8 mouse cellular contexts compared by ENCODE assay signal in genomic region chr8:45332685-45333409, GRCm38 (mm10). TPM values are rescaled to one million over a fixed set of nuclear protein-coding genes. Genes with fewer than 3 reads are reported as not detected.
DNase-seq lines count a peak whose midpoint lies in the region; ATAC-seq and TF ChIP-seq lines count a peak whose summit lies in the region.

Cyp4v3 (minus strand) TSS chr8:45333216.

- DNase-seq in ZHBTc4 (ENCODE audit: low read depth, low spot score) (peak; percentile 84), MN1 (ENCODE audit: low spot score) (no peak)
- DNase-seq in embryo, embryonic 10 days (ENCODE audit: low spot score) = peak; percentile 69
- peak; percentile 35 to 61 for DNase-seq in gastrocnemius, postnatal 4 days (ENCODE audit: low spot score in 2 of 2)
- DNase-seq in limb, embryonic 11.5 days (ENCODE audit: low spot score) = peak; percentile 77

- H3K4me2 ChIP-seq in intestine, embryonic 15.5 days (replicated peaks) = peak within 1 kb of the TSS; percentile 93
- H3K4me2 ChIP-seq in limb, embryonic 11.5 days (ENCODE audit: low read depth, severe bottlenecking) = peak within 1 kb of the TSS; percentile 80
- H3K4me2 ChIP-seq in midbrain, embryonic 12.5 days (replicated peaks) = peak within 1 kb of the TSS; percentile 89

- peak; percentile 95 for TF ChIP-seq POLR2A in small intestine, adult 2 months (IDR thresholded peaks at IDR 0.05; ENCODE audit: low read depth, low read length)

- no peaks in the 10 kb centered on the region for H3K27me3 ChIP-seq in intestine, embryonic 15.5 days (replicated peaks)
- H3K27me3 ChIP-seq in limb, embryonic 11.5 days (ENCODE audit: control insufficient read depth, insufficient read depth, low read length) = no peaks in the 10 kb centered on the region
- H3K27me3 ChIP-seq in midbrain, embryonic 12.5 days = peaks cover 18% of the 10 kb centered on the region
- H3K27me3 ChIP-seq in small intestine, adult 2 months (ENCODE audit: control insufficient read depth, insufficient read depth, low read length) = no peaks in the 10 kb centered on the region

- peak; percentile 93 for ATAC-seq in intestine, embryonic 15.5 days
- peak; percentile 78; the same call in 1 of the 2 replicates for ATAC-seq in limb, embryonic 11.5 days (ENCODE audit: insufficient number of reproducible peaks, low FRiP score, low TSS enrichment, low read depth)
- ATAC-seq in midbrain, embryonic 12.5 days (ENCODE audit: low FRiP score, low read depth) = peak; percentile 79

- H3K9me3 ChIP-seq in intestine, embryonic 15.5 days = no peaks in the 10 kb centered on the region
- no peaks in the 10 kb centered on the region for H3K9me3 ChIP-seq in limb, embryonic 11.5 days (ENCODE audit: control insufficient read depth, low read length)
- H3K9me3 ChIP-seq in midbrain, embryonic 12.5 days = no peaks in the 10 kb centered on the region

- H3K4me3 ChIP-seq in intestine, embryonic 15.5 days (replicated peaks) = peak within 1 kb of the TSS; percentile 58
- H3K4me3 ChIP-seq in limb, embryonic 11.5 days (ENCODE audit: low read depth, low read length) = peak within 1 kb of the TSS; percentile 59
- peak within 1 kb of the TSS; percentile 56 for H3K4me3 ChIP-seq in midbrain, embryonic 12.5 days
- H3K4me3 ChIP-seq in small intestine, adult 2 months (ENCODE audit: low read depth, low read length) = peak within 1 kb of the TSS; percentile 77

- no peaks in the 10 kb centered on the region for H3K36me3 ChIP-seq in intestine, embryonic 15.5 days
- no peaks in the 10 kb centered on the region for H3K36me3 ChIP-seq in limb, embryonic 11.5 days (ENCODE audit: control insufficient read depth, insufficient read depth, low read length)
- no peaks in the 10 kb centered on the region for H3K36me3 ChIP-seq in midbrain, embryonic 12.5 days
- peaks cover 1% of the 10 kb centered on the region; the same call in 1 of the 2 replicates for H3K36me3 ChIP-seq in small intestine, adult 2 months (ENCODE audit: control insufficient read depth, insufficient read depth, low read length)

- H3K27ac ChIP-seq in intestine, embryonic 15.5 days = no peak within 1 kb of the TSS
- no peak within 1 kb of the TSS for H3K27ac ChIP-seq in limb, embryonic 11.5 days (replicated peaks; ENCODE audit: low read depth, low read length)
- H3K27ac ChIP-seq in midbrain, embryonic 12.5 days (replicated peaks) = no peak within 1 kb of the TSS
- peak within 1 kb of the TSS; percentile 89 for H3K27ac ChIP-seq in small intestine, adult 2 months (ENCODE audit: insufficient read depth, low read depth, low read length)

- WGBS in intestine, embryonic 15.5 days = 1% methylated on average over 42 of the region's 44 CpGs
- under 1% methylated on average over 44 of the region's 44 CpGs for WGBS in limb, embryonic 11.5 days
- WGBS in midbrain, embryonic 12.5 days = under 1% methylated on average over 44 of the region's 44 CpGs
- under 1% methylated on average over 44 of the region's 44 CpGs for WGBS in small intestine, adult 2 months

- peak within 1 kb of the TSS; percentile 49 for H3K9ac ChIP-seq in intestine, embryonic 15.5 days
- peak within 1 kb of the TSS; percentile 63 for H3K9ac ChIP-seq in limb, embryonic 11.5 days (ENCODE audit: low read length)
- peak within 1 kb of the TSS; percentile 54 for H3K9ac ChIP-seq in midbrain, embryonic 12.5 days (replicated peaks)

- no peaks in the 10 kb centered on the region for H3K4me1 ChIP-seq in intestine, embryonic 15.5 days (replicated peaks)
- no peaks in the 10 kb centered on the region for H3K4me1 ChIP-seq in limb, embryonic 11.5 days (ENCODE audit: control insufficient read depth, insufficient read depth, low read length)
- peaks cover 9% of the 10 kb centered on the region for H3K4me1 ChIP-seq in midbrain, embryonic 12.5 days
- H3K4me1 ChIP-seq in small intestine, adult 2 months (ENCODE audit: control insufficient read depth, insufficient read depth, insufficient read length, low read length) = peaks cover 9% of the 10 kb centered on the region; the same call in 1 of the 2 replicates

- TF ChIP-seq CTCF in small intestine, adult 2 months (IDR thresholded peaks at IDR 0.05; ENCODE audit: extremely low read depth, insufficient read length, insufficient replicate concordance, low read depth, low read length) = 0 out of 2 replicates have a peak, but pooled peaks have one; percentile 1

RNA-seq across cellular contexts. Expression of gene Cyp4v3, which starts in this region (rescaled TPM):
- total RNA-seq in gastrocnemius, postnatal 4 days (2021) = 1 to 10 TPM; 1.3 to 1.6 TPM
- polyA plus RNA-seq in intestine, embryonic 15.5 days (2015; fragmentation: Nextera tagmentation; extraction: Ambion mirVana) = 1.3 and 1.8 TPM in 2 replicates
- polyA plus RNA-seq in limb, embryonic 11.5 days (2014; fragmentation: Nextera tagmentation; extraction: Ambion mirVana) = 0.95 and 1.2 TPM in 2 replicates
- polyA plus RNA-seq in midbrain, embryonic 12.5 days (2016; fragmentation: Nextera tagmentation; extraction: Ambion mirVana) = 1.8 and 2.0 TPM in 2 replicates
- polyA plus RNA-seq in small intestine, adult 2 months (2012; rRNA removed) = 6.4 and 37.4 TPM in 2 replicates
